Mouse (Mus musculus) adrenal gland, postnatal 14 days (tissue): ENCODE data around the gene Pxt1. TPM values are rescaled to one million over a fixed set of nuclear protein-coding genes. Genes with fewer than 3 reads are reported as not detected.

Experiments used
- DNase-seq: peaks from one replicate; pipeline ENCODE4 v3.0.0; 2021; ENCODE audit warnings: mixed read lengths
- total RNA-seq: library from RNA; stranded (reverse); gene quantifications from 2 replicates; pipeline ENCODE4 v1.2.3, GENCODE M21; 2021

The Pxt1 gene
- total RNA-seq, 1 experiment from 2014 or later = 1.3 TPM

GRCm38 (mm10) chr17:28947011-28947939 lies 3.6 kb upstream of the Pxt1 start:
- no peak for DNase-seq

GRCm38 (mm10) chr17:28944481-28944880 lies 841 bp upstream of the Pxt1 start:
- no peak for DNase-seq

- DNase-seq = peak; percentile 43
Observed at GRCm38 (mm10) chr17:28942101-28942500, 1.5 kb downstream of the Pxt1 start.

GRCm38 (mm10) chr17:28940776-28941555 lies 2.7 kb downstream of the Pxt1 start:
- DNase-seq = no peak

GRCm38 (mm10) chr17:28936622-28937345 lies 6.9 kb downstream of the Pxt1 start:
- DNase-seq = peak; percentile 83

- no peak for DNase-seq
Observed at GRCm38 (mm10) chr17:28936133-28936532, 7.5 kb downstream of the Pxt1 start.

GRCm38 (mm10) chr17:28934120-28934916 lies 9.3 kb downstream of the Pxt1 start:
- no peak for DNase-seq

- DNase-seq = no peak
Observed at GRCm38 (mm10) chr17:28932274-28932673, 11.4 kb downstream of the Pxt1 start.

- no peak for DNase-seq
Observed at GRCm38 (mm10) chr17:28931436-28932211, 12.0 kb downstream of the Pxt1 start.

GRCm38 (mm10) chr17:28930392-28931074 lies 13.1 kb downstream of the Pxt1 start:
- peak; percentile 96 for DNase-seq

GRCm38 (mm10) chr17:28929369-28929768 lies 14.3 kb downstream of the Pxt1 start:
- no peak for DNase-seq

- no peak for DNase-seq
Observed at GRCm38 (mm10) chr17:28928004-28928403, 15.6 kb downstream of the Pxt1 start.

- peak; percentile 78 for DNase-seq
Observed at GRCm38 (mm10) chr17:28926866-28927635, 16.6 kb downstream of the Pxt1 start.

GRCm38 (mm10) chr17:28926380-28926779 lies 17.3 kb downstream of the Pxt1 start:
- peak; percentile 85 for DNase-seq

GRCm38 (mm10) chr17:28924957-28925595 lies 18.6 kb downstream of the Pxt1 start:
- DNase-seq = peak; percentile 40

- no peak for DNase-seq
Observed at GRCm38 (mm10) chr17:28922096-28922495, 21.5 kb downstream of the Pxt1 start.

- DNase-seq = peak; percentile 42
Observed at GRCm38 (mm10) chr17:28921086-28921485, 22.6 kb downstream of the Pxt1 start.

- no peak for DNase-seq
Observed at GRCm38 (mm10) chr17:28916520-28916919, 27.1 kb downstream of the Pxt1 start.
